Mouse (Mus musculus) megakaryocyte, embryonic 14.5 days (primary cell): ENCODE measurements at regions not wholly inside any gene's neighbourhood (a gene's known extent, or its start where the extent isn't known, plus 50 kb on each side); places are given as distances from the start of the nearest gene placed in this dataset.

Experiments used
- H3K27me3 ChIP-seq: replicated peaks from 2 replicates; pipeline ENCODE3; 2012; ENCODE audit warnings: inconsistent platforms
- H3K36me3 ChIP-seq: replicated peaks from 2 replicates; pipeline ENCODE3; 2012; ENCODE audit warnings: low read length, inconsistent platforms, mixed read lengths
- H3K4me1 ChIP-seq: 2 replicates; pipeline ENCODE4 v1.6.1; 2012; ENCODE audit warnings: inconsistent platforms
- H3K4me3 ChIP-seq: replicated peaks from 2 replicates; pipeline ENCODE3; 2012; ENCODE audit warnings: moderate library complexity, mild to moderate bottlenecking, inconsistent platforms
- H3K9me3 ChIP-seq: 2 replicates; pipeline ENCODE4 v1.6.1; 2012; ENCODE audit warnings: inconsistent platforms
- FLI1 ChIP-seq: IDR thresholded peaks from 2 replicates; pipeline ENCODE4 v1.6.1; 2012; ENCODE audit warnings: low read length, inconsistent platforms, mixed read lengths
- GATA1 ChIP-seq: IDR thresholded peaks from 3 replicates; pipeline ENCODE4 v1.6.1; 2012; ENCODE audit warnings: mixed read lengths, low read length, inconsistent platforms, borderline replicate concordance

DNA sequence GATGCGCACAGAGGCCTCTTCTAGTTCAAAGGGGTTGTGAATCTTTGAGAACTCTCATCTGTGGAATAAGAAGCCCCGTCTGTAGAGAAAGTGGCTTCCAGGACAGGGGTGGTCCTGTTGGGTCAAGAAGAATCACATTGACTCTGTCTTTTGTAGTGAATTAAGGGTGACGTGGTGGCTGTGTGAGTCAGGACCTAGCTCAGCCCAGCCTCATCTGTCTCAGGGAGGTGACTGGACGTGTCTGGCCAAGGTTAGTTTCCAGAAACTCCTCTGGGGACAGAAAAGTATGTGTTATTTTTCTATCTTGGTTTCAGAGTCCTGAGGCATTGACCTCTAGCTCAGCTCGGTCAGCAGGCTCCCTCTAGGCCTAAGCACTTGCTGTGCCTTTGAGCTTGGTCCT lies 73.3 kb upstream of the Lep start:
- Histone ChIP-seq H3K4me3 (no peak overlapping the region), H3K36me3 (no peaks in the 10 kb centered on the region), H3K9me3 (peaks cover 9% of the 10 kb centered on the region), H3K27me3 (peaks cover 60% of the 10 kb centered on the region), H3K4me1 (peaks cover 7% of the 10 kb centered on the region)
- TF ChIP-seq FLI1 (no peak), GATA1 (no peak)

DNA sequence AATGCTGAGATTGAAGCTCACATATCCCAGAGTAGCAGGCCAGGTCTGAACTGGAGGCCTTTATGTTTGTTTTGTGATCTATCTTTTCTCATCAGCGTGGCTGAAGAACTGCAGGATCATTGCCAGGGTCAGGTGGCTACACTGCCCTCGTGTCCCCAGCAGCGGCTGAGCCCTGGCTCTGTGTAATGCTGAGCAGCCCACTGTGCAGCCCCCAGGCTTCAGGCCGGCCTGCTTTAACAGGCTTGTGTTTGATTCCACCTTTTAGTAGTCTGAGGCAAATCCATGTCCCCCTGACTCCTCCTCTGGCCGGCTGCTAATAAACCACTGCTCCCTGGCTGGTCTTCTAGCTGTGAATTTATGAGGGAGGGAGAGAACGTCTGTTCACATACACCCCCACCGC lies 72.6 kb upstream of the Lep start:
- H3K27me3 ChIP-seq, result peaks cover 53% of the 10 kb centered on the region
- no peak for TF ChIP-seq FLI1
- no peak for TF ChIP-seq GATA1
- peaks cover 7% of the 10 kb centered on the region for H3K4me1 ChIP-seq
- H3K4me3 ChIP-seq, result no peak overlapping the region
- H3K36me3 ChIP-seq, result no peaks in the 10 kb centered on the region
- peaks cover 3% of the 10 kb centered on the region; the same call in 1 of the 2 replicates for H3K9me3 ChIP-seq

DNA sequence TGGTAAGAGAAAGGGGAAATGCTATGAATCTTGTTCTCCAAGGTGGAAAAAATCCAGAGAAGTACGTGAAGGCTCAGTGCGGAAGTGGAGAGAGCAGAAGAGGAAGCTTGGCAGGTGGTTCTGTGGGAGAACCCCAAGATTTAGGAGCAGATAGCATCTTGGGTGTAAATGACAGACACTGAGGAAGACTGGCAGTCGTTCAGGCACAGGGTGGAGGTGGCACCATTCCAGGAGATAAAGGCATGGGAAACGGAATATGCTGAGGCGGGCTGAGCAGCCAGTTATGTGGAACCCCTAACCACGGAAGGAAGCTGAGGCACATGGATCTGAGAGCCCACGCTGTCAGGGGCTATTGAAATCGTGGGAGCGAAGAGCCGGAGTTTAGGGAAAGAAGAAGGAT lies 70.6 kb upstream of the Lep start:
- H3K36me3 ChIP-seq, result no peaks in the 10 kb centered on the region
- peaks cover 34% of the 10 kb centered on the region for H3K27me3 ChIP-seq
- H3K4me1 ChIP-seq, result peaks cover 7% of the 10 kb centered on the region
- TF ChIP-seq FLI1 (no peak), GATA1 (no peak)
- peak overlapping the region; percentile 60 for H3K4me3 ChIP-seq
- H3K9me3 ChIP-seq, result peaks cover 3% of the 10 kb centered on the region; the same call in 1 of the 2 replicates

DNA sequence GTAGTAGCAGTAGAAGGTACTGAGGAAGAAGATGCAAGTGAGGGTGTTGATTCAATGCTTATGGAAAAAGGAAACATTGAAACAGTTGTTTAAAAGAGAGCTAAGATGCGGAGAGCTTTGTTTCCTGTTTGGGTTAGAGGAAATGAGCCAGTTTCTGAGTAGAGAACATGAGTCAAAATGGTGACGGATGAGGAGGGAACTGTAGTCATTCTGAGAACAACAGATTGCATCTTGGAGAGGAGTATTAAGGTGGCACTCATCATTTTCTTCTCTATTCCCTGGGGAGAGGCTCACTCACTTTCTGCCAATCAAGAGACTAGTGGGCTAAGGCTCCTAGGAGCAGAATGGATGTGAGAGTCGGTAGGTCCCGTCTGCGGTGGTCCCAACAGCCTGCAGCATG lies 69.8 kb upstream of the Lep start:
- Histone ChIP-seq H3K27me3 (peaks cover 29% of the 10 kb centered on the region), H3K4me3 (no peak overlapping the region), H3K9me3 (peaks cover 3% of the 10 kb centered on the region; the same call in 1 of the 2 replicates), H3K4me1 (peaks cover 7% of the 10 kb centered on the region), H3K36me3 (no peaks in the 10 kb centered on the region)
- no peak for TF ChIP-seq GATA1
- no peak for TF ChIP-seq FLI1

DNA sequence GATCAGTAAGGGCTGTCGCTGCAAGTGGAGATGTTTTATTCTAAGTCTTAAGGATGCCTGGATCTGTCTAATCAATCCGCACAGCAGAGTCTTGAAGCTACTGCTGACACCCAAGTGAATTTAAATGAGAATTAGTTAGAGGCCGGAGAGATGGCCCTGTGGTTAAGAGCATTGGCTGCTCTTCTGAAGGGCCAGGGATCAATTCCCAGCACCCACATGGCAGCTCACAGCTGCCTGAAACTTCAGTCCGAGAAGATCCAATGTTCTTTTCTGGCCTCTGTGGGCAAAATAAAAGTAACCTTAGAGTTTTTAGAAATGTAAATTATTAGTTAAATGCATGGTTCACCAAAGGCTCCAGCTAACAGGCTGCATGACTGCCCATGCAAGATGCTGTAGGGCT lies 65.5 kb upstream of the Lep start:
- peaks cover 3% of the 10 kb centered on the region for H3K4me1 ChIP-seq
- H3K4me3 ChIP-seq, result no peak overlapping the region
- H3K9me3 ChIP-seq, result peaks cover 3% of the 10 kb centered on the region; the same call in 1 of the 2 replicates
- TF ChIP-seq FLI1, result no peak
- no peak for TF ChIP-seq GATA1
- peaks cover 18% of the 10 kb centered on the region for H3K27me3 ChIP-seq
- no peaks in the 10 kb centered on the region for H3K36me3 ChIP-seq

DNA sequence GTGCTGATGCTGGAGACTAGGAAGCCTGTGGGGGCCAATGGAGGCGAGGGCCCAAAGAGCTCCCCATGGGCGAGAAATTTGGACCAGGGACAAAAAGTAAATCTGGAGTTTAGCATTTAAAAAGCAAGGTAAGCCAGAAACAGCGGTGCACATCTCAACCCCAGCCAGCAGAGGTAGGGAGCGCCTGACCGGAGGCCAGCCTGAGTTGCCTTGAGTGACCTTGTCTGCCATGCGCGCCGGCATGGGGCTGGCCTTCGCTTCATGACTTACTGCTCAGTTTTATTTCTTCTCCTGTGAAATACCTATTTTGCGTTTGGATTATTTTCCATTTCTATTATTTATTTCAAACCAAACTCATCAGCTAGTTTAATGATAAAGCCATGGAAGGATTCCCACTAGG lies 64.3 kb upstream of the Lep start:
- H3K27me3 ChIP-seq, result peaks cover 10% of the 10 kb centered on the region
- peaks cover 3% of the 10 kb centered on the region; the same call in 1 of the 2 replicates for H3K9me3 ChIP-seq
- no peak for TF ChIP-seq GATA1
- TF ChIP-seq FLI1, result no peak
- no peaks in the 10 kb centered on the region for H3K36me3 ChIP-seq
- no peak overlapping the region for H3K4me3 ChIP-seq
- no peaks in the 10 kb centered on the region for H3K4me1 ChIP-seq

DNA sequence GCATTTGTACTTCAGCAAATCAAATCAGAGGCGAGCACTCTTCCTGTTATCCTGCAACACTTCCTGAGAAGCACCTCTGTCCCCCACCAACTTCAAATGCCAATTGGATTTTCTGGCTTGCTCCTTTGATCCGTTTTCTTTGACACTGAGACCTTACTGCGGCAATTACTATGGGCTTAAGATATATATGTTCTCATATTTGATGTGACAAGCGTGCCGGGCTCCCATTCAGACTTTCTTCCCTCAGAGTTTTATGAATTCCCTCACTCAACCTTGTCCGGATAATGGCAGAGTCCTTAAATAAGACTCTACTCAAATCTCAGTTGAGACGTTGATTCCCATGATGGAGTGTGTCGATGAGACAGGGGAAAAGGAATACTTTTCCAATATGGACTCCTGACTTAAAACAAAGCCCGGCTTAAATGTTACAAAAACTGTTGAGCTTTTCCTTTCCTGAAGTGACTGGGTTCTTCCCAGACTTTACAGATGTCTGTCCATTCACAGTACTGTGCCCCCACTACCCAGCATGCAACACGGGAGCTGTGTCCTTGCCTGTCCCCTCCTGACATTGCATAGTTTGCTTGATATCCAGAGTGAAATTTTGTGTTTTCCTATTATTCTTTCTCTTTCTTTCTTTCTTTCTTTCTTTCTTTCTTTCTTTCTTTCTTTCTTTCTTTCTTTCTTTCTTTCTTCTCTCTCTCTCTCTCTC lies 60.5 kb upstream of the Lep start:
- Histone ChIP-seq H3K4me1 (no peaks in the 10 kb centered on the region), H3K9me3 (no peaks in the 10 kb centered on the region), H3K36me3 (no peaks in the 10 kb centered on the region), H3K27me3 (peaks cover 15% of the 10 kb centered on the region), H3K4me3 (no peak overlapping the region)
- no peak for TF ChIP-seq FLI1
- no peak for TF ChIP-seq GATA1

DNA sequence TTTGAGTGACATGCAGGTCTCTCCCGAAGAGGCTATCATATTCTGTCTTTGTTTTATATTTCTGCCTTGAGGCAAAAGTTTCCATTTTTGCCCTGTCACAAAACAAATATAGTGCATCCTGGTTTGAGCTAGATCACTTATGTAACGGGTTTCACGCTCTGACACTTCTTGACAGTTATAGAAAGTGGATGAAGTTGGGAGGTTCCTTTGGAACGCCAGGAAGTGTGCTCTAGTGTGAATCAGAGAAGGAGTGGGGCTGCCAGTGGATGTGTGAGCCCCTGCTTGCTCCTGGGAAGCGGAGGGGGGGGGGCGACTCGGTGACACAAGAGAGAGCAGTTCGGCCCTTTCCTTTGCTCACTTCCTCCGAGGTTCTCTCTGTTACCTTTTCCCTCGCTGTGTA lies 57.9 kb upstream of the Lep start:
- Histone ChIP-seq H3K9me3 (no peaks in the 10 kb centered on the region), H3K4me3 (no peak overlapping the region), H3K36me3 (no peaks in the 10 kb centered on the region), H3K27me3 (peaks cover 18% of the 10 kb centered on the region), H3K4me1 (no peaks in the 10 kb centered on the region)
- TF ChIP-seq FLI1, result no peak
- TF ChIP-seq GATA1, result no peak

DNA sequence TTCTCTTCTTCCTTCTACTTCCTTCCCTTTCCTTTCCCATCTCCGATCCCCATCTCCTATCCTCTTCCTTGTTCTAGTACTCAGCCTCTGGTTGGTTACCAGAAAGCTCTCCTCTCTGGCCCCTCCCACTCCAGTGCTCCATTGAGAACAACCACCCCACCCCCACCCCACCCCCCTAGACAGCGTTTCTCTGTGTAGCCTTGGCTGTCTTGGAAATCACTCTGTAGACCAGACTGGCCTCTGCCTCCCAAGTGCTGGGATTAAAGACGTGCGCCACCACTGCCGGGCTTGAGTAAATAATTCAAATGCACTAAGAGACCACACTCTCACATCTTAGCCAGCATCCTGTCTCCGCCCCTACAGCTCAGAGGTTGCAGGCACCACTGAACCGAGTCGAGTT lies 57.2 kb upstream of the Lep start:
- no peak overlapping the region for H3K4me3 ChIP-seq
- peaks cover 16% of the 10 kb centered on the region for H3K27me3 ChIP-seq
- no peaks in the 10 kb centered on the region for H3K36me3 ChIP-seq
- no peak for TF ChIP-seq GATA1
- TF ChIP-seq FLI1, result no peak
- H3K9me3 ChIP-seq, result no peaks in the 10 kb centered on the region
- H3K4me1 ChIP-seq, result peaks cover 6% of the 10 kb centered on the region; the same call in 1 of the 2 replicates

DNA sequence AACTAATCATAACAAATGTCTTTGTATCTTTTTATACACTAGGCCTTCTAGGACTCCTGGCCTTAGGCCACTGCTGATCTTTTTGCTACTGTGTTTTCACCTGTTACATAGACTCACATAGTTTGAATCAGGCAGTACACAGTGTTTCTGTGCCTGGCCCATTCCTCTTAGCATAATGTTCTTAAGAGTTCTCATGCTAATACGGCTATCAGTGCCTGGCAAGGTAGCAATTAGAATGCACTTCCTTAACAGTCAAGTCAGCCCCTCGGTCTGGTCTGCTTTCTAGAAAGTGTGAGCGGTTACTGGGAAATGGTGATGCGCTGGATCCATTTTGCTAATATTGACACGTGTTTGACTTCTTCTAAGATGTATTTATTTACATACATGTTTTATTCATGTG lies 54.2 kb upstream of the Lep start:
- H3K9me3 ChIP-seq, result no peaks in the 10 kb centered on the region
- peaks cover 6% of the 10 kb centered on the region; the same call in 1 of the 2 replicates for H3K4me1 ChIP-seq
- peaks cover 16% of the 10 kb centered on the region for H3K27me3 ChIP-seq
- no peak overlapping the region for H3K4me3 ChIP-seq
- no peaks in the 10 kb centered on the region for H3K36me3 ChIP-seq
- TF ChIP-seq GATA1 (no peak), FLI1 (no peak)
